Mouse (Mus musculus) embryo, embryonic 9.5 days (tissue): ENCODE measurements around the gene Gdpd5.

Source experiments
- DNase-seq: peaks from one replicate; pipeline ENCODE4 v3.0.0-alpha.2; 2017; ENCODE audit errors: extremely low spot score

The Gdpd5 gene

GRCm38 (mm10) chr7:99381214-99382087 lies at the start of gene Gdpd5:
Gene Gdpd5, plus strand, starts transcription at chr7:99381414.
- peak; percentile 100 for DNase-seq

- DNase-seq, result peak; percentile 87
Measured at GRCm38 (mm10) chr7:99332774-99333480, 48.3 kb upstream of the Gdpd5 start.

GRCm38 (mm10) chr7:99340736-99341135 lies 40.5 kb upstream of the Gdpd5 start:
- no peak for DNase-seq

GRCm38 (mm10) chr7:99343577-99343976 lies 37.6 kb upstream of the Gdpd5 start:
- DNase-seq, result no peak

- no peak for DNase-seq
Measured at GRCm38 (mm10) chr7:99347268-99347667, 33.9 kb upstream of the Gdpd5 start.

- DNase-seq, result no peak
Measured at GRCm38 (mm10) chr7:99348883-99349282, 32.3 kb upstream of the Gdpd5 start.

- no peak for DNase-seq
Measured at GRCm38 (mm10) chr7:99349782-99350720, 31.2 kb upstream of the Gdpd5 start.

GRCm38 (mm10) chr7:99351104-99351801 lies 30.0 kb upstream of the Gdpd5 start:
- DNase-seq, result peak; percentile 69

GRCm38 (mm10) chr7:99351802-99352517 lies 29.3 kb upstream of the Gdpd5 start:
- DNase-seq, result peak; percentile 88

GRCm38 (mm10) chr7:99352526-99353400 lies 28.5 kb upstream of the Gdpd5 start, which contains the start of gene Serpinh1:
Gene Serpinh1, minus strand, starts transcription at chr7:99353239.
- DNase-seq, result peak; percentile 91

GRCm38 (mm10) chr7:99355731-99356131 lies 25.5 kb upstream of the Gdpd5 start:
- peak; percentile 84 for DNase-seq

GRCm38 (mm10) chr7:99356244-99356930 lies 24.8 kb upstream of the Gdpd5 start:
- DNase-seq, result peak; percentile 39

GRCm38 (mm10) chr7:99357201-99357600 lies 24.0 kb upstream of the Gdpd5 start:
- DNase-seq, result no peak

- DNase-seq, result no peak
Measured at GRCm38 (mm10) chr7:99358371-99358770, 22.8 kb upstream of the Gdpd5 start.

GRCm38 (mm10) chr7:99360021-99360802 lies 21.0 kb upstream of the Gdpd5 start:
- DNase-seq, result peak; percentile 92

GRCm38 (mm10) chr7:99360803-99361414 lies 20.3 kb upstream of the Gdpd5 start:
- DNase-seq, result peak; percentile 64

GRCm38 (mm10) chr7:99362137-99362536 lies 19.1 kb upstream of the Gdpd5 start:
- DNase-seq, result no peak

GRCm38 (mm10) chr7:99365069-99365468 lies 16.1 kb upstream of the Gdpd5 start:
- DNase-seq, result peak; percentile 74
